Mouse (Mus musculus): ENCODE measurements around the gene Gm28102. TPM values are rescaled to one million over a fixed set of nuclear protein-coding genes. Genes with fewer than 3 reads are reported as not detected.
"Not testable (repeated sequence)": the region's sequence is repeated elsewhere in the genome, so short reads cannot be mapped to it uniquely, and the experiment has no call there.

Gm28102 gene
- not detected in 2 replicates for polyA plus RNA-seq (2014; fragmentation: Nextera tagmentation; extraction: Ambion mirVana)

DNA sequence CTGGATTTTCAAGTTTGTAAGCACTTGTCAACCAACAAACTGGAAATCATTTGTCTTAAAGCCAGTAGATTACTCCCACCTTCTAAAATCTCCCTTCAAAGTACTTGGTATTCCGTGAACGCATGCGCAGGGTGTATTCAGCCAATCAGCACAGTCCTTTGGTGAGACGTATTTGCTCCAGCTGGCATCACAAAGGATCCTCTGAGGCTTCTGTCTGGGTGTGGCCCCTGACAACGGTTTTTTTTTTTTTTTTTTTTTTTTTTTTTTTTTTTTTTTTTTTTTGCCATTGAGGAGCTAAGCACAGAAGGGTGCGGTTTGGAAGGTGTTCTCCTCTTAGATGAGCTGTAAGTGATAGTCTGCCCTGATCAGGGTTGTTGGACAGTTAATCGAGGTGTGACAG, at the start of gene Gm28102:
Gene Gm28102, plus strand, starts transcription at position 301 of the 400 bp plus-strand sequence.
- H3K9me3 ChIP-seq (ENCODE audit: control insufficient read depth, low read length); DNase-seq; H3K4me1 ChIP-seq (ENCODE audit: control insufficient read depth, insufficient read depth, low read length); ATAC-seq (ENCODE audit: low FRiP score, low TSS enrichment); H3K4me2 ChIP-seq (ENCODE audit: low read length); H3K36me3 ChIP-seq (ENCODE audit: control insufficient read depth, insufficient read depth, low read length); H3K27ac ChIP-seq (replicated peaks; ENCODE audit: low read depth, low read length); H3K27me3 ChIP-seq (ENCODE audit: control insufficient read depth, insufficient read depth, low read length); H3K4me3 ChIP-seq (replicated peaks; ENCODE audit: low read depth, low read length); H3K9ac ChIP-seq (replicated peaks; ENCODE audit: low read length): not testable (repeated sequence)
- WGBS: no CpG with 5 or more reads among the region's 7 CpGs

All from midbrain, embryonic 14.5 days (tissue).